Mouse (Mus musculus): ENCODE results near the gene Olfr430. TPM values are rescaled to one million over a fixed set of nuclear protein-coding genes. Genes with fewer than 3 reads are reported as not detected.
"Not testable (repeated sequence)": the region's sequence is repeated elsewhere in the genome, so short reads cannot be mapped to it uniquely, and the experiment has no call there.

Olfr430 gene
- polyA plus RNA-seq (2012; rRNA removed) = not detected in 2 replicates

DNA sequence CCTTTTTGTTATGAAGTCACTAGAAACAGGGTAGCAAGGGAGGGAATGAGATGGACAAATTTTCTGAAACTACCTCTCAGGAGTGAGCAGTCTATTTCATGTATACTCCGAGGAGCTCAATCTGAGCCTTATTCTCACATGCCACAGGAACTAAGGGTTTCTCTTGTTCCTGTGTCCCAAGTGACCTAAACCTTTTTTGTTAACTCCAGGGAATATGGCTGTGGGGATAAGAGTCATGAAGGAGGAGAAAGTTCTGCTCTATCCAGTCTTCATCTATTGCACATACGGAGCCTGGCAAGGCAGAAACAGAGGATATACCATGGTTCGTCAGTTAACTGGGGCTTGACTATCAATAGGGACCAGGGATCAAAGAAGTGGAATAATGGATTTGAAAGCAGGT is at the start of gene Olfr430:
TSS of gene Olfr430 (plus strand) at position 301 of the 400 bp plus-strand sequence.
- DNase-seq (ENCODE audit: low spot score) = no peak

DNA sequence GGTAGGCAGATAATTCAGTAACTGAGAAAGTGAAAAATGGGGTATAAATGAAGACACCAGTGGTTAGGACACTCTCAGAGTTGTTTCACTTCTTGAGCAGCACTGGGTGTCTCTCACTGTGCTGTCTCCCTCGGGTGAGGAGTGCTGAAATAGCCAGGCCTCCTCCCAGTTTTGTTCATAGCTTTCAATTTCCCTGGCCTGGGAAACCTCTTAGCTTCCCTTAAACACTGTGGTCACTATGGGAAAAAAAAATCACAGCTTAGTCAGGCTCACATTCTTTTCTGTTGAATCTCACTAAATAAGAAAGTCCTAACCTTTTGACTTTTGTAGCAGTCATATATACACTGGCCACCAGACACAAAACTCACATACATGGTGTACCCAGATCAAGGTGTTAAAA is 34.7 kb upstream of the Olfr430 start, which contains the start of gene Ifi205:
TSS of gene Ifi205 (minus strand) at position 113 of the 400 bp plus-strand sequence.
- no peak for DNase-seq (ENCODE audit: low spot score)

DNA sequence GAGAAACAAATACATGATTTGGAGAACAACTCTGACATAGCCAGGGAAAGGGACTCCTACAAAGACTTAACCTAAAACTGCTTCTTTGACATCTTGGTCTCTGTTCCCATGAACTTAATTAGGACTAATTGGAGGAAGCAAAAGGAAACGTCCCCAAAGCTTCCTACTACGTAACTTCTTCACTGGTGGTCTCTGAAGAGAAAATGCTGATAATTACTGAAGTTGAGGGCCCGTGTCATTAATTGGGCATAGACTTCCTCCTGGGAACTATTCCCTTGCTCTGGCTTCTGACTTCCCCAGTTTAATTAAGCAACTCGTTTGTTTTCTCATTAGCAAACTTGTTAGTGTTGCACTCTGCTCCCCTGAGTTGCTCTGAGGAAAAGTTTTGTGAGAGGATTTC is 30.6 kb upstream of the Olfr430 start:
- no peak for DNase-seq (ENCODE audit: low spot score)

DNA sequence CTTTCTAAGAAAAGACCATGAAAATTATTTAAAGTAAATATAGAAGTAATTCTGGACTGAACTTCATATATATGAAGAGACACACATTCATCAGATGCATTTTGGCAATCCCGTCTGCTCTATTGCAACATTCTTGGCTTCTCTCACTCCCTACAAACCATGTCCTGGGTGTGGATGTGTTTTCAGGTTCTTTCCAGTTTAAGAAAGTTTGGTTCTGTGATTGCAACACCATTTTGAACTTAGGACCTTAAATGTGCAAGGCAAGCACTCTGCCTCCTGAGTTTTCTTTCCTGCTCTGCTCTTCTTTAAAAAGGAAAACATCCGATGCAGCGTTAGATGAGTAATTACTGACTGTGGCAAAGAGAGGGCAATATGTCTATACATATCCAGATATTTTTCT is 27.9 kb upstream of the Olfr430 start:
- DNase-seq (ENCODE audit: low spot score) = no peak

DNA sequence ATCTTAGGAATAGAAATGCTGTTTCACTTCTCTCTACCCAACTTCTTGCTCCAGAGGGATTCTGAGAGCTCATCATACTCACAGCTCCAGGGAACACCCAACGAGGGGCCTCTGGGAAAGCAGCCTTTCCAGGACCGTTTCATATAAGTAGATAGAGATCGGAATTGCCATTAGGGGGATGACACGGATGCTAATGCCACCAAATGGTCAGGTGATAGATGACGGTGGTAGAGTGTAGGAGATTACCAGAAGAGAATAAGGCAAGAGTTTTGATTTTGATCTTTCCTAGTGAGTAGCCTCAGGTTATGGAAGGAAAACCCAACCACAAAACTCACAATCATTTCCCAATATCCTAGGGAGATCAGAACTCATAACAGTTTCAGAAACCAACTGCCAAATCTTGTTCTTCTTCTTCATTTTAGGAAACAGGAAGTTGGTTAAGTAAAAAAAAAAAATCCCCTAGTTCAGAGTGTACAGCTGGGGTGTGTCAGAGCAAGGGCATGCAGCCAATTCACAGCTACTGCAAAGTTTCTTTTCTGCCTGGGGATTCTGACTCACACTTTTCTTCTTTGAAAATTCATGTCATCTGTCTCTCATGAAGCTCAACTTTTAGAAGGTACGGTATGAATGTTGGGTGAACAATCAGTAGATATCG is 25.8 kb upstream of the Olfr430 start, which contains the start of gene Olfr433:
TSS of gene Olfr433 (plus strand) at position 183 of the 655 bp plus-strand sequence.
- no peak for DNase-seq (ENCODE audit: low spot score)

DNA sequence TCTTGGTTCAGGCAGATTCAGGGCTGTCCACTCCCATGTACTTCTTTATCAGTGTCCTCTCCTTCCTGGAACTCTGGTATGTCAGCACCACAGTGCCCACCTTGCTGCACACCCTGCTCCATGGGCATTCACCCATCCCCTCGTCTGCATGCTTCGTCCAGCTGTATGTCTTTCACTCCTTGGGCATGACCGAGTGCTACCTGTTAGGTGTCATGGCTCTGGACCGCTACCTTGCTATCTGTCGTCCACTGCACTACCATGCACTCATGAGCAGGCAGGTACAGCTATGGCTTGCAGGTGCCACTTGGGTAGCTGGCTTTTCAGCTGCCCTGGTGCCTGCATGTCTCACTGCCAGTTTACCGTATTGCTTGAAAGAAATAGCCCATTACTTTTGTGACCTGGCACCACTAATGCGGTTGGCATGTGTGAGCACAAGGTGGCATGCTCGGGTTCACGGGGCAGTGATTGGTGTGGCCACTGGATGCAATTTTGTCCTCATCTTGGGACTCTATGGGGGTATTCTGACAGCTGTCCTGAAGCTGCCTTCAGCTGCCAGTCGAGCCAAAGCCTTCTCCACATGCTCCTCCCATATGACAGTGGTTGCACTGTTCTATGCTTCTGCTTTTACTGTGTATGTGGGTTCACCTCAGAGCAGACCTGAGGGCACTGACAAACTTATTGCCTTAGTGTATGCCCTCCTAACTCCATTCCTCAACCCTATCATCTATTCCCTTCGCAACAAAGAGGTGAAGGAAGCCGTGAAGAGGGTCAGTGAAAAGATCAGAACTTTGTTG is 24.1 kb upstream of the Olfr430 start:
- DNase-seq (ENCODE audit: low spot score) = not testable (repeated sequence)

DNA sequence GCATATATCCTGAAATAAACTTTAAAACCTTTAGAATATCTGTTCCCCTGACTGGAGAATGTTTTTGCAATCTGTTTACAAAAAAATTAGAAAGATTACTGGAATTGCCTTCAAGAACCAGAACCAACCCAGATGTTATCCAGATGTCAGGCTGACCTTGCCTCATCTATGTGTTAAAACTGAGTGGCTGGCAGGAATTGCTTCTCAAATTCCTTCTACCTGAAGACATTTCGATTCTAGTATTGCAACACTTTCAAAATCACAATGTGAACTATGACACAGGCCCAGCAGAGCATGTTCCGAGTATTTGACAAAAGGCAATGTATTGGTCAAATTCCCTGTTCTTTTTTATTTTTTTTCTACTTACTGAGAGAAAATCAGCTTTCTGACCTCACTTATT is 22.0 kb upstream of the Olfr430 start:
- no peak for DNase-seq (ENCODE audit: low spot score)

DNA sequence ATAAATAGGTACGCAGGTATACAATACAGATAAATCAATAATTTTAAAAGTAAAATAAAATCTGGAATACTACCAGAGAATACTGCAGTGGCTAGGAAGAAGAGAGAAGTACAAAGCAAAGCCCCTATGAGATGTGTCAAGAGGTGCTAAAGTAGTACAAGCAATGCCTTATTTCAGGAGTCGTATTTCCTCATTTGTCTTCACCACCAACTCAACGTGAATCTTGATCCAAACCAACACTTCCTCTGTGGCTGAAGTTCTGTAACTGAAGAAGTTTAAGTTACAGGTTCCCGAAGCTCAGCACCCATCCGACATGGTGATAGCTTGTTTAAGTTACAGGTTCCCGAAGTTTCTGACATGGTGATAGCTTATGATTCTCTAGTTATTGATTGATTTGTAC is 18.2 kb upstream of the Olfr430 start:
- DNase-seq (ENCODE audit: low spot score) = not testable (repeated sequence)

DNA sequence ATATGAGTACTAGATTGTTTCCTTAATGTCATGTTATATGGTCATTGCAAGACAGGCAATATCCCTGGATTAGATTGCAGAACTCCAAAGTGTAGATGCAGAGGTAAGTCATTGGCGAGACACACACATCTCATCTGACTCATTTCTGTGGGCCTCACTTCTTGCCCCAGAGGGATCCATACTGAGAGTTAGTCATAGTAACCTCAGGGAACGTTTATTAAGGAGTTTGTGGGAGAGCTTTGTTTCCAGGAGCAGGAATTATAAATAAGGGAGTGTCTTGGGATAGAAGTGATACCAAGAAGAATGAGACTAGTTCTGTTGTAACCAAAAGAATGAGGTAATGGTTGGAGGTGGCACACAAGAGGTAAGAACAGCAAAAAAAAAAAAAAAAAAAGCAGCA is 17.5 kb upstream of the Olfr430 start, which contains the start of gene Olfr432:
TSS of gene Olfr432 (plus strand) at position 313 of the 400 bp plus-strand sequence.
- no peak for DNase-seq (ENCODE audit: low spot score)

DNA sequence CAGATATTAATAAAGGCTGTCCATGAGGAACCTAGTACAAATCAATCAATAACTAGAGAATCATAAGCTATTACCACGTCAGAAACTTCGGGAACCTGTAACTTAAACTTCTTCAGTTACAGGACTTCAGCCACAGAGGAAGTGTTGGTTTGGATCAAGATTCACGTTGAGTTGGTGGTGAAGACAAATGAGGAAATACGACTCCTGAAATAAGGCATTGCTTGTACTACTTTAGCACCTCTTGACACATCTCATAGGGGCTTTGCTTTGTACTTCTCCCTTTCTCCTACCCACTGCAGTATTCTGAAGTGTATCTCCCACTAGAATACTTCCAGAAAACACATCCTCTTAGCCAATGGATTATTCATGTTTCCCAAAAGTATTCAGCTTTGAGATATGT is 17.0 kb upstream of the Olfr430 start:
- DNase-seq (ENCODE audit: low spot score) = not testable (repeated sequence)

DNA sequence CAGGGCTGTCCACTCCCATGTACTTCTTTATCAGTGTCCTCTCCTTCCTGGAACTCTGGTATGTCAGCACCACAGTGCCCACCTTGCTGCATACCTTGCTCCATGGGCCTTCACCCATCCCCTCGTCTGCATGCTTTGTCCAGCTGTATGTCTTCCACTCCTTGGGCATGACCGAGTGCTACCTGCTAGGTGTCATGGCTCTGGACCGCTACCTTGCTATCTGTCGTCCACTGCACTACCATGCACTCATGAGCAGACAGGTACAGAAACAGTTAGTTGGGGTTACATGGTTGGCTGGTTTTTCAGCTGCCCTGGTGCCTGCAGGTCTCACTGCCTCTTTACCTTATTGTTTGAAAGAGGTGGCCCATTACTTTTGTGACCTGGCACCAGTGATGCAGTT is 15.9 kb upstream of the Olfr430 start:
- no peak for DNase-seq (ENCODE audit: low spot score)

DNA sequence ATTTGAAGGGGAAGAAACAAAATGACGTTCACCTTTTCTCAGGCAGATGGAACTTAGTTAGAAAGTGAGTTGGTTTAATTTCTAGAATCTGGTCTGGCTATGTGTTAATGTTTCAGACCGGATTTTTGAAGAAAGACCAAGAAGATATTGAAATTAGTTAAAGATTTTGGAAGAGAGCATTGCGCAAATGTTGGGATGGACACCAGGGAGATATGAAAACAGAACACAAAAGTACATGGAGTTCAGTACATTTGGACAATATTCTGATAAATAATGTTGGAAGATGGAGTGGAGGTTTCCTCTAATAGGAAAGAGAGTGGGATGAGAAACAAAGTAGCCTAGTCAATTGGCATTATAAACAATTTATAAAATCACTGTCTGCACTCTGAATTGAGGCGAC is 14.9 kb upstream of the Olfr430 start:
- DNase-seq (ENCODE audit: low spot score) = no peak

DNA sequence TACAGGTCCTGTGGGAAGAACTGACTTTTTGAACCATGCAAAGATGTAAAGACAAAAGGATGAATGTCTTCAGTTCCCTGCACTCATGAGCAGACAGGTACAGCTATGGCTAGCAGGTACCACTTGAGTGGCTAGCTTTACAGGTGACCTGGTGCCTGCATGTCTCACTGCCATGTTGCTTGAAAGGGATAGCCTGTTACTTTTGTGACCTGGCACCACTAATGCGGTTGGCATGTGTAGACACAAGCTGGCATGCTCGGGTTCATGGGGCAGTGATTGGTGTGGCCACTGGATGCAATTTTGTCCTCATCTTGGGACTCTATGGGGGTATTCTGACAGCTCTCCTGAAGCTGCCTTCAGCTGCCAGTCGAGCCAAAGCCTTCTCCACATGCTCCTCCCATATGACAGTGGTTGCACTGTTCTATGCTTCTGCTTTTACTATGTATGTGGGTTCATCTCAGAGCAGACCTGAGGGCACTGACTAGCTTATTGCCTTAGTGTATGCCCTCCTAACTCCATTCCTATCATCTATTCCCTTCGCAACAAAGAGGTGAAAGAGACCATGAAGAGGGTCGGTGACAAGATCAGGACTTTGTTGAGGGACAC is 14.4 kb upstream of the Olfr430 start:
- no peak for DNase-seq (ENCODE audit: low spot score)

DNA sequence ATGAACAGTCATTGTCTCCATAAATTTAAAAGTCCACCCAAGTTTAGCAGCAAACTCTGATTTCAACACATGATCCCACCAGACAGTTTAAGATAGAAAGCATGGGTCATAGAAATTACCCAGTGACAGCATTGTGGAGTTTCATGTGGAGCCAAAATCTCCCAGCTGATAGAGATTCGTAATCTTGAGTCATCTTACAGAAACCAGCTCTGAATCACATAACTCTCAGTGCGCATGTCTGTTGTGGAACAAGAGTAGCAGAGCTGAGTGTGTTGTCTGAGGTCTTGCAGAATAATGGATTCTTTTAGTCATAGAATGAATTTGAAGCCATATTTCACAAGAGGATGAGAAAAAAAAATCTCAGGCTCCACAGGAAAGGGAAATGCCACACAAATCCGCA is 13.4 kb upstream of the Olfr430 start:
- DNase-seq (ENCODE audit: low spot score) = no peak

DNA sequence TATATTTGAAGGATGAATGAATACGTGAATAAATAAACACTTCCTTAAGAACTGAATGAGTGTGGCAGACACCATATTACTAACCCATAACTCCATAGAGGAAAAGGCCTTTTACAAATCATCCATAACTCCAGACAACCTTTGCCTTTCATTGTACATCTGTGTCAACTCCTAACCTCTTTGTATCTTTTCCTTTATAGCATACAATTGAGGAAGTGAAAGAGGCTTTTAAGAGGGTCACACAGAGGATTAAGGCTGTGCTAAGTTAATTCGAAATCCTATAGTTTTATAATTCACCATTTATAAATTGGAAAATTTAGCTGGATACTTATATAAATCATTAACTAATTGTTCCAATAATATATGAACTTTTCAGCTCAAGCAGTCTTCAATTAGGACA is 11.2 kb upstream of the Olfr430 start:
- DNase-seq (ENCODE audit: low spot score) = no peak

DNA sequence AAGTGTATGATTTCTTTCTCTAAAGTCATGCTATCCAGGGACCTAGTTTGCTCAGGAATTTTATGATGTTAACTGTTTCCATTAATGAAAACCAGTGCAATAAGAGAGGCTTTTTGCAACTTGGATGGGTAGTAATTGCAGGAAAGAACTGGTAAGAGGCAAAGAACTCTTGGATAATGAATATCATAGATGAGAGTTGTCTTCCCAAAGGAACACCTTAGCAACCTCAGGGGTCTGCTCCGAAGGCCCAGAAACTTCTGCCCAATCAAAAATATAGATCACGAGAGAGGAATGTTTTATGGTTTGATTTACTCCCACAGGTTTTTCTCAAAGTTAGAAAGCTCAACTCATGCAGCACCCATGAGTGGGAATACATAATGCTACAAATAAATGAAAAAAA is 17.6 kb downstream of the Olfr430 start, which contains the start of gene Olfr429:
TSS of gene Olfr429 (plus strand) at position 301 of the 400 bp plus-strand sequence.
- no peak for DNase-seq (ENCODE audit: low spot score)

DNA sequence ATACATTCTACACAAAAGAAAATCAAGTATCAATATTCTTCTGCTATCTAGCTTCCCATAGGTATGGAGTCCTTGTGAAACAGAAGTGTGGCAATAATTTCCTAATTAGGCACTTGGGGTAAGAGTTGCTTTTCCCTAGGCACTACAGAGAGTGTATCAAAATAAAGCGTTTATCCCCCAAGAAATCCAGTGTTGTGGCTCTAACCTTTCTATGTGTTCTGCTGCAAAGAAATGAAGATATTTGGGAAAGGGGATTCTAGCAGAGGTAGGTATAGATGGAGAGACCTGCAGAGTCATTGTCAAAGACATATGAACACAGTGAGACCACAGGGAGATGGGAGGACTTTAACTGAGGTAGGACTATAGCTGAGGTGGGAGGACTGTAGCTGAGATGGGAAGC is 30.2 kb downstream of the Olfr430 start, which contains the start of gene Olfr427:
TSS of gene Olfr427 (plus strand) at position 301 of the 400 bp plus-strand sequence.
- no peak for DNase-seq (ENCODE audit: low spot score)

DNA sequence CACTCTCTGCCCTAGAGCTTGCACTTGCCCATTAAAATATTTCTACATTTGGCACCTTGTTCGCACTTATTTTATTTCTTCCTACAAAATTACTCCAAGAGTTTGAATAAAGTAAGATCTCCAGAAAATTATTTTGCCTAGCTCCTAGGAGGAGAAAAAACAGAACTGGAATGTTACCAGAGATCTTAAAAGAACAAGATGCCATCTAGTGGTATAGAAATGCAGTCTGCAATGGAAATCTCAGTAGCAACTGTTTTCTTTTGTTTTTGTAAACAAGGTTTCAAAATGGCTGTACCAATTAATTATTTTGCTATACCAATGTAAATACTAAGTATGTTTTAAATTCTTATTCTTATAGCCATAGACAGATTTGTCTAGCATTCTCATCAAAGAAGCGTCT is 37.3 kb downstream of the Olfr430 start:
- no peak for DNase-seq (ENCODE audit: low spot score)

DNA sequence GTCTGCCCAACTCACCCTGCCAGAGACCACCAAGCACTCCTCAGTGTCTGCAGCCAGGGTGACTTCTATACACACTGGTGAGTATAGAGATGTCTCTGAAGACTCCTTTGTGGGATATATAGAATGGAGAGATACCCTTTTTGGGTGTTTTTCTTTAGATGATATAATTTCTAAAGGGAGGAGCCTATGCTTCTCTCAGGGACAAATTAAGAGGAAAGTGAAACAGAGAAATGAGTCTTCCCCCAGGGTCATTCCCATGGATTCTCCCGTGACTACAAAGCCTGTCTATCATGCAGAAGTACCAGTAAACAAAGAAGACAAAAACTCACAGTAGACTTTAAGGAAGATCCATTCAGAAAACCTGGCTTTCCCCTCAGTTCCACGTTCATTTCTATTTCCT is 54.7 kb downstream of the Olfr430 start, which contains the start of gene Olfr231:
TSS of gene Olfr231 (minus strand) at position 101 of the 400 bp plus-strand sequence.
- no peak for DNase-seq (ENCODE audit: low spot score)

All from urinary bladder, adult 2 months (tissue).